Mouse (Mus musculus): ENCODE data around the gene Nhsl2. TPM values are rescaled to one million over a fixed set of nuclear protein-coding genes. Genes with fewer than 3 reads are reported as not detected.

Nhsl2 gene
- total RNA-seq, 2 experiments from 2014 or later: 9.2 to 11.4 TPM

DNA sequence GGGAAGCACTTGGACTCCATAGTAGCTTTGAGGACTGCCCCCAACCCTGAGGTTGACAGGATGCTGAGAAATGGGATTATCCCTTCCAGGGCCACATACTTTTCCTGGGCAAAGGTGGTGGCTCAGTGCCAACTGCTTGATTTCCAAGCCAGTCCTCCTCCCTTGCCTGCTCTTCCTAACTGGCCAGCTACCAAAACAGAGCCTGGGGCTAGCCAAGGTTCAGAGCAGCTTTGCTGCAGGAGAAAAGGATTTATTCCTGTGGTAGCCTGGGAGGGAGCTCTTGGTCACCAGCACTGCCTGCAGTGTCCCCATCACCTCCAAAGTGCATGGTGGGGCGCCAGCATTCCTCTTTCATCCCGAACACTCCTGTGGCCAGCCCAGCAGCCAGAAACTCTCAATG, 188.3 kb downstream of the Nhsl2 start:
- DNase-seq (ENCODE audit: low spot score in 2 of 2): no peak

DNA sequence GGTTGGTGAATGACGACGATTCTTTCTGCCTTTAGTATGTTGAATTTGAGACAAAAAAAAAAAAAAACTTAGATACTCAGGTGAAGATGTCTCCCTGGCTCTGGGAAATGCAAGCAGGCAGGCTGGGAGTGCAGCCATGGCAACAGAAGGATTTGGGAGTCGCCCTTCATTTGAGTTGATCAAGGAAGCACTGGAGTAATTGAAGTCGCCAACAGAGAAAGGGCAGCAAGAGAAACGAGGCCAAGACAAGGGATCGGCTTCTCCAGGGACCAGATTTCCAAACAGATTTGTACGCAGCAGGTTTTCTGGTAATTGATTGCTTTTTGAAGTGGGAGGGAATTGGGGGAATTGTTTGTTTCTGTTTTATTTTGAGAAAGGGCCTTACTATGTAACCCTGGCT, 192.4 kb downstream of the Nhsl2 start:
- no peak for DNase-seq (ENCODE audit: low spot score in 2 of 2)

DNA sequence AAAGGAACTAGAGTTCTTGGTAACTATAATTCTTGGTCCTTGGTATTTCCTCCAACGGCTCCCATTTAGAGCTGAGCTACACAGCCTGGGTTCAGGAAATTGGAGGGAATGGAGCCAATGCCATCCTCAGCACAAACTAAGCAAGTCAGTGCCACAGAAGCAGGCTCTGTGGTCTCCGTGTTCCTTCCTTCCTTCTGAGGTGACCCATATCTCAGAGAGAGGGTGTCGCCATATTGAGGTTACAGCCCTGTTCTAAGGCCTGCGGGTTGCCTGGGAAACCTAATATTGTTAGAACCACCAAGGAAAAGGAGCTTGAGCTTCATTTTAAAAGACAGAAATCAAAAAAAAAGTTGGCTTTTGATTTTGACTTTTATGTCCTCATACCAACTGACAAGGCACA, 193.2 kb downstream of the Nhsl2 start:
- DNase-seq (ENCODE audit: low spot score in 2 of 2): no peak

DNA sequence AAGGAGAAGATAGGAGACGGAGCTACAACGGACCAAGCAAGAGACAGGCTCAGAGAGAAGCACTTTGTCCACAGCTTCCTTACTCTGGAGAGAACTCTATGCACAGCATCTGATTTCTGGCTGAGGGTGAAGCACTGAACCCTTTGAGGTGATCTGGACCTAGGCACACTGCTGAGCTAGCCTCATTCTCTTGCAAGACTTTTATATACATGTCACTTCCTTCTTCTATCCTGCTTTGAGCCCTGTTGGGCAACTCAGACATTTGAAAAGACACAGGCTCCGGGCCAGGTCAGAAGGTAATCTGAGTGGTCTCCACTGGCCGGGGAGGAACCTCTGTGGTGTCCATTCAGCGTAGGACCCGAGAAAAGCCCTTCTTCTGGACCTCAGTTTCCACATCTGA, 201.4 kb downstream of the Nhsl2 start:
- no peak for DNase-seq (ENCODE audit: low spot score in 2 of 2)

DNA sequence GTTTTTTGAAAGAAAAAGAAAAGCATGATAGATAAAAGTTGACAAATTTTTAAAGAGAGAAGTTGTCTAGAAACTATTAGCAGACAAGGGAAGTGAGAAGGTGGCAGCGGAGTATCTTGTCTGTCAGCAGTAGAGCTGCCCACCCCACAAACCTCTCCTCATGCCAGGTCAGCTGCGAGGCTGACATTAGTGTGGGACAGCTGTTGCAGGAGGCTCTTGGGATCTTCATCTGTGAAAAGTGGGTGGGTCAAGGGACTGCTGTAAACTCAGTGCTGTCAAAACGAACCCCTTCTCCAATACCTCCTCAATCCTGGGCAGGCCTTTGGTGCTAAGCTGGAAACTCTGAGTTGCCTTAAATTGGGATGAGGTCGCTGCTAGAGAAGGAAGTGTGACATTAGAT, 202.0 kb downstream of the Nhsl2 start:
- DNase-seq (ENCODE audit: low spot score in 2 of 2): no peak

DNA sequence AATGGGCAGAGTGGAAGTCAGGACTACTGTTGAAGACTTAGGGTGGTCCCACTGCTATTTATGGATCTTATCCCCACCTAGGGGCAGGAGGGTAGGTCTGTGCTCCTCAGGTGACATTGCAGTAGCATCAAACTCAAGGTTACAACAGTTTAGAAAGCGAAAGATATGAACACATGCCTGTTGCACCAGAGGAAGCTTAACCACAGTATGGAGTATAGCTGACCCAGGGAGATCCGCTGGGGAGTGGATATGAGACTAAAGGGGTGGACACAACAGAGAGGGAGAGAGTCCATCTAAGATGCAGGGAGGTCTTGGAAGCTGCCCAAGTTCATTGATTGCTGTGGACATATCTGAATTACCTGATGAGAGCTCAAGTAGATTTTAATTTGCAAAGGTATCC, 204.2 kb downstream of the Nhsl2 start:
- no peak for DNase-seq (ENCODE audit: low spot score in 2 of 2)

DNA sequence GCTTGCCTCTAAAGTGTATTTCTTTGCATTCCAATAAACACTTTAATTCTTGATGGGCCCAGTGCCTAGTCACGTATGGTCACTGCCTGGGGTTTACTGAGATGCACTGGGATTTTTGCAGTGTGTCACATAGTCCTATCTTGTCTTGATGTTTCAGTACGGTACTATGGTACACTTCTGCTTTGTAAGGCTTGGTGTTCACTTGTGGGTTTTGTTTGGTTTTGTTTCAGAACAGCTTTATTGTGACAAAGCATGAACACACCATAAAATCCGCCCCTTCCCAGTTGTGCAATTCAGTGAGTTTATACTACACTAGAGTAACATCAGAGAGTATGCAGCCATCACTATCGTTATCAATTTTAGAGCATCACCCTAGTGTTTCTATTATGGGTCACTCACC, 204.8 kb downstream of the Nhsl2 start:
- DNase-seq (ENCODE audit: low spot score in 2 of 2): no peak

DNA sequence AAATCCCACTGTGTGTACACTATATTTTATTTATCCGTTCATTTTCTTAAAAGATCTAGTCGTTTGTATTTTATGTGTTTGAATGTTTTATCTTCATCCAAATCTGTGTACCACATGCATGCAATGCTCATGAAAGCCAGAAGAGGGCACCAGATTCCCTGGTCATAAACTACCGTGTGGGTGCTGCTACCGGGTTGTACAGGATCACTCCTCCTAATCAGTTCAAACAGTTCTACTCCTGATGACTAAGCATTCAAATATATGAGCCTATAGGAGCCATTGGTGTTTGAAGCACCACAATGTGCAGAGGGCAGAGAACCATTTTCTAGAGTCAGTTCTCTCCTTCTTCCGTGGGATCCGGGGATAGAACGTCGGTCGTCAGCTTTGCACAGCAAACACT, 210.3 kb downstream of the Nhsl2 start:
- DNase-seq (ENCODE audit: low spot score in 2 of 2): no peak

DNA sequence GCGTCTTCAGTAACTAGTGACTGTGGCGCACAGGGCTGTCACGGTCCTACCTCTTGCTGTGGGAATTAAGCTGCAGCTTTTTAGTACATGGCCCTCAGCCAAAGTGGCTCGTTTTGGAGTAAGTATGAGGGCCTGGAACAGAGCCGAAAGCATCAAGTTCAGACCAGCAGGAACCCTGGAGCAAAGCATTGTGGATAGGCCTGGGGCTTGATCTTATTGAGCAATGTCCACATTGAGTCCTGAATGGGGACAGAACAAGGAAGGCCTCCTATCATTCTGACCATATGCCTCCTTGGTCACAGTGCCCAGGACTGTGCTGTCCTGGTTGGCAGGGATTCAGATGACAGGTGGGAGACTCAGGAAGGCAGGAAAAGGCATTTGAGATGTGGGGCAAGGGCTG, 211.1 kb downstream of the Nhsl2 start:
- no peak for DNase-seq (ENCODE audit: low spot score in 2 of 2)

DNA sequence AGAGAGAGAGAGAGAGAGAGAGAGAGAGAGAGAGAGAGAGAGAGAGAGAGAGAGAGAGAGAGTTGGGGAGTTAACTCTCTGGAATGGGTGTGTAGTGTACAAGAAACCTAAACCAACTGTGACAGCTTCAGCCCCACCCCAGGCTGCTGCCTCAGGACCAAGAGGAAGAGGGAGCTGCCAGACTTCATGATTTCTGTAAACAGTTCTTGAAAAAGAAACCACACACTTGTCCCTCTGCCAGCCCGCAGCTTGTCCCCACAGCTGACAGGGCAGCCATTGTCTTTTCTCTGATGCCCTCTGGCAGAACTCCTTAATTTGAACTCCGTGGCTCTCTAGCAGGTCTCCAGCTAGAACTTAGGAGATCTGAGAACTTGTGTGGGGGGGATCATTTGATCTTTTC, 211.7 kb downstream of the Nhsl2 start:
- no peak for DNase-seq (ENCODE audit: low spot score in 2 of 2)

DNA sequence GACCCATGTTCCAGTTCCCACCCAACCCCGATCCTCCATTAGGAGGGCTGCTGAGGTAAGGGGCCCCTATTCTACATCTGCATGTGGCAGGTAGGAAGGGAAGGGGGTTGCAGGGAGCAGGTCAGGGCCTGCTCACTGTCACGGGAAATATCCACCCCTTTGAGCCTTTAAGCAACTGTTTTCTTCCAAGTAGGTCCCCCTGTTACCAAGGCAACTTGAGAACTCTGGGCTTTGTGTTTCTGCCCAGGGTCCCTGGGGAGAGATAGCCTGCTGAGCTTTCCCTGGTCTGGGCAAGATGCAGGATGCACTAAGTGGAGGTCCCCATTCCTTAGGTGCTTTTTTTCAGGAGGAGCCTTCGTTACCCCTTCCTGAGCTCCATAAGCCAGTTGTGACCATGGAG, 214.9 kb downstream of the Nhsl2 start:
- DNase-seq (ENCODE audit: low spot score in 2 of 2): no peak

DNA sequence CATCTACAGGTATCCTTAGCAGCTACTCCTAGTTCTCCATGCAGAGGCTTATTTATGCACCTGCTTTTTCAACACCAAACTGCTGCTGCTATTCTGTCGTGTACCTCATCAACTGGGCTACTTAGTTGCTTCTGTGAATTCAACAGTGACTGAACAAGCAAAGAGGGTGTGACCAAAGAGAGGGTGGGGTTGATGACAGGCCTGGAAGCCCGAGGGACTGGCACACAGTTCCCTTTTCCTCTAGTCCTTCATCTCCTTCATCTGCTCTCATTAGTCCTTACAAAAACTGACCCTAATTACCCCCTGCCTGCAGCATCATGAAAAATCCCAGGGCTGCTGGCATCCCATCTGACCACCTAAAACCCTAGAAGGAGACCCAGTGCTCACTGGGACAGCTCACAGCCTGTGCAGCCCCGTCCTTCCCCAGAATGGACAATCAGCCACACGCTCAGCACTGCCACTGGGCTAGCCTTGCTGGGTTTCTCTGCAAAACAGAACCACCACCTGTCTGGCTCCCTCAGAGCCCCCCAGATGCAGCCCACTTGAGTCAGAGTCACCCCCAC, 216.1 kb downstream of the Nhsl2 start:
- no peak for DNase-seq (ENCODE audit: low spot score in 2 of 2)

DNA sequence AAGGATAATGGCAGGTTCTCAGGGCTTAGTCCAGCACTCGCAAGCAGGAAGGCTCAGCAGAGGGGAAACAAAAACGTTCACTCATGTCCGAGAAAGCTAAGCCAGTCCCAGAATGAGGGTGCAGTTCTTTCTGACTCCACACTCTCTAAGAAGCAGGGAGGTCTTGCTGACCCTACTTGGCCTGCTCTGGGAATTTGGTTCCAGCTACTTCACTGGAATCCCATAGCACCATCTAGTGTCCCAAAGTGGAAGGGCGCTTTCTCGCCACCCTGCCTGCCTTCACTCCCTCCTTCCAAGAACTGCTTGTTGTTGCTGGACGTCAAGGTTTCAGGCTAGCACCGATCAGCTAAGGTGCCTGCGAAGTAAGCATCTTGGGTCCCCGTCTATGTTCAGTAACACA, 216.9 kb downstream of the Nhsl2 start:
- DNase-seq (ENCODE audit: low spot score in 2 of 2): peak in 1 of 2 experiments; percentile 8

DNA sequence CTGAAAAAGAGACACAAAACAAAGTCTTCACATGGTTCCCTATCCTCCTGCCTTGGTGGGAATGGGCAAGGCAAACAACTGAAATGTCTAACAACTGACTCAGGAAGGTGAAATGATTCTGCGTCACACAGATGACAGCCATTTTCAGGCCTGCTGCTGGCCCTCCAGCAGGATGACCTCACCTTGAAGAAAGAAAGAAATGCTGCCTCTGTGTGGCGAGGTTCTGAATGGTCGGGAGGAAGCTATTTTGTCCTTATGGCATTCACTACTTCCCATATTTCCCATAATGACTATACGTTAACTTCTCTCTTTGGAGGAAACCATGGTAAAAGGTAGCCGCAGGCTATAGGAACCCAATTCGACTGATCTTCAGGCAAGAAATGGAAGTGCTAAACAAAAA, 217.9 kb downstream of the Nhsl2 start:
- DNase-seq (ENCODE audit: low spot score in 2 of 2): no peak

DNA sequence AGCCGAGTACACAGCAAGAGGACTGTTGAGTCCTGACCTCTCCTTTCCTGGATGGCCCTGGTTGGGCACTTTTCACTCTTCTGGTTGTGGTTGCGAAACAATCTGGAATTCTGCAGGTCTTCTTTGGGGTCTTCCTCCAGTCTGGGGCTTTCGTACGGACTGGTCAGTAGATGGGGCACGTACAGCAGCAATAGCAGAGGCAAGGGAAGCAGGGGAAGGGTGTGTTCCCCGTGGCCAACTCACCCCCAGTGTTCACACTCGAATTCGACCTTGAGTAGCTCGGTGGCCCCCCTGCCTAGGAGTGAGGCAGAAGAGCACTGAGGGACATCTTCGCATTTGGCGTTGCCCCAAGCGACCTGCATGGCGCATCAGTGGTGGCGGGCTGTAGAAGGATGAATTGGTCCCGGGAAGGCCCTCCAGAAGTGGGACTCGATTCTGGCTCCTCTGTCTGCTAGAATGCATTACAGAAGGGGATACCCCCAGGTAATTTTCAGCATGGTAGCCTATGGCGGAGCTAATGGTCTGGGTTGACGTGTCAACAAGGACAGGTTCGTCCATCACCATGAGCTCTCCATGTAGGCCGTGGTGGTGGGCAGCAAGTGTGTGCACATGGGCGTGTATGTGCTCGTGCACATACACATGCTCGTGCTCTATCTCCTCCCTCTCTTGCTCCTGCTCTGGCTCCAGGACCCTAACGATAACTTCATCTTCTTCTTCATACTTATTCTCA, 219.8 kb downstream of the Nhsl2 start:
- DNase-seq (ENCODE audit: low spot score in 2 of 2): no peak

DNA sequence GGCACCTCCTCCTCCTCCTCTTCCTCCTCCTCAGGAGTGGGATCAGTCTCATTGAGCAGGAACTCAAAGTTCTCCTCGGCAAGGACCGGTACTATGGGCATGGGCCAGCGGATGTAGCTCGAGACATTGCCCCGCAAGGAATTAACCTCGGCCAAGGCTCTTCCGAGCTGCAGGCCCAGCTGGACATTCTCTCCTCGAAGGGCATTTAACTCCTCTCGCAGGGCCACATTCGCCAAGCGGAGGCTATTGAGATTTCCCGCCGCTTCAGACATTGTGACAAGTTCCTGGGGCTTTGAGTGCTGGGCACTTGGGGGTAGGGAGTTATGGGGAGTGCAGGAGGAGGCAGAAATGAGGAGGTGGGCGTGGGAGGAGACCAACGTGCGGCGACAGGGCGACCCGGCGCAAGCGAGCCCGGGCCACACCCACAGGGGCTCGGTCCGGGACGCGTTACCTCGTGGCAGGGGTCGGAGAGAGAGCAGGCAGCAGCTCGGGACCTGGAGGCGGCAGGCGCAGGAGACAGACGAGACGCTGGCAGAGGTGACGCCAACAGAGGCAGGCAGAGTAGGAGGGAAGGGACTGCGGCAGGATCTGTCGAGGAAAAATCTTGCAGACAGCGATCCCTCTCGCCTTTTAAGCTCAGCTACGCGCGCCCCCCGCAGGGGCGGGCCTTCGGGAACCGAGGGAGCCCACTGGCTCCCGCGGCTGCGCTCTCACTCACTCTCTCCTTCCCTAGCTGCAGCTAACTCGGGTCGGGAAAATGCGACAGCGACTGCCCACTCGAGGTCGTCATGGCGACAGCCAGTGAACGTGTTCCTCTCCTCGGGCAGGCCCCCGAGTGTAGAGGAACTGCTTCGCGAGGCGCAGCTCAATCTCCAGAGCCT, 221.6 kb downstream of the Nhsl2 start, which contains the start of gene Rtl5:
TSS of gene Rtl5 (minus strand) at position 714 of the 881 bp plus-strand sequence.
- peak; percentile 24 to 40 for DNase-seq (ENCODE audit: low spot score in 2 of 2)

DNA sequence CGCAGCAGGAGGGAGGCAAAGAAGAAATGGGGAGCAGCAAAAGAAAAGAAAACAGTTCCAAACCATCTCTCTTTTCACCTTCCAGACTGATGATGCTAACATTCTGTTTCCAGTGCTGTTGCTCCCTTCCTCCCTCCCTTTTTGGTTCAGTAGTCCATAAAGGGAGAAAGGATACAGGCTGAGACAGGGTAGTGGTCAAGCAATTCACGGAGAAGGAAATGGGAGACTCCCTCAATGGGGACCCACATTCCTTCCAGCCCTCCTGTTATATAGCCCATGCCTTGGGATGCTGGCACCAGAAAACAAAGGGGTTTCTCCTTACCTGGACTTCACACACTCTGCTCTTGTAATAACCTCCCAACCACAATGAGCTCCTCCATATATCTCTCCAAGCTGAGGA, 222.3 kb downstream of the Nhsl2 start:
- DNase-seq (ENCODE audit: low spot score in 2 of 2): no peak

DNA sequence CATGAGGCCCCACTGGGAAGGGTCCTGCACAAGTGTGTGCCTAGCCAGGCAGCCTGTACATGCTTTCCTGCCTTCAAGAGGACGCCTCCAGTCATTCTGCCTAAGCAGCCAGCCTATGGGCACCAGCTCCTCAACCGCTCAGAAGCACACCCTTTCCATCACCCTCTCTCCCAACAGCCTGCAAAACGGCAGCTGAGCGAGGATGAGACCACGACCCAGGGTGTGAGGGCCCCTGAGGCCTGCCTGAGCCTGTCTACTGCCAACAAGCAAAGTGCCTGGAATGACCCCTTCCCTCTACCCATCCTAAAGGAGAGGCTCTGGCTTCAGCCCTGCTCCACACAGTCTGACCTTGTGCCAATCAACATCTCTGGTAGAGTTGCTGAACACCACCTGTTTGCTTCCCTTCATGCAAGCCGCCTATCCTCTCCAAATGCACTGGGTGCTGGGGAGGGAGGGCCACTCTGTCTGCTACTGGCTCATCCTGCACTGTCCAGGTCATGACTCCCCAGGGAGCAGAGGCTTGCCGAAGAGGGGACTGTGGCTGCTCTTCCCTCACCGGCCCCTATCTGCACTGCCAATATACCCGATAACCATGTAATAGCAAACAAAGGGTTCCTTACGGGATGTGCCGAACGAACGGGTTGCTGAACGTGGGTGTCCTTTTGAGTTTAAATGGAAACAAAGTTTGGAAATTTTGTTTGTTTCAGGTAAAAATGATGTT, 224.6 kb downstream of the Nhsl2 start:
- no peak for DNase-seq (ENCODE audit: low spot score in 2 of 2)

DNA sequence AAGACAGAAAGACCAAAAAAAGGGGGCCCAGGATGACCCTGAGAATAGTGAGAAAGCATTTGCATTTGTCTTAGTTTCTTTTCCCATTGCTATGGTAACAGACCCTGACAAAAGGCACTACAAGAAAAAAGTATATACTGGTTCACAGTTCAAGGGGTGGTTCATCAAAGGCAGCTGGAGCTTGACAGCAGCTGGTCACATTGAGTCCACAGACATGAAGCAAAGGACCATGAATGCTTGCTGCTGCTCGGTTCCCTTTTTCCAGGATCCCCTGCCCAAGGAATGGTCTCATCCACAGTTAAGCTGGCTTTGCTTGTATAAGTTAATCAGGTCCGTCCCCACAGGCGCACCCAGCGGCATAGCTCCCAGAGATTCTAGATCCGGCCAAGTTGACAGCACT, 225.2 kb downstream of the Nhsl2 start:
- DNase-seq (ENCODE audit: low spot score in 2 of 2): no peak

DNA sequence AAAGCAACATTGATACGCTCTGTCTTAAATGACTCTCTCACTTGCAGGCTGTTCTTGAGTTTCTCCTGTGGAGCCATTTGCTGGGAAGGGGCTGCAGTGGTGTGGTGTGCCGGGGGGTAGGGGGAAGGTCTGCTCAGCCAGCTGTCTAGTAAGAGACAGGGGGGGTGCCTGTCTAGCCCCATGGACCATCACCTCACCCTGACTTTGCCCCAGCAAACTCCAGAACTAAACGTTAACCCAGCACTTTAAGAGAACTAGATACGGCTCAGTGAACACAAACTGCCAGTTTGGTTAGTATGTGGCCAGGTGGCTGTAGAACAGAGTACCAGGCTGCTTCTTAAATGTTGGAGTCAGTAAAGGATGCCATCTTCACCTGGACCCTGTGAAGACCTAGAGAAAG, 226.0 kb downstream of the Nhsl2 start:
- no peak for DNase-seq (ENCODE audit: low spot score in 2 of 2)

DNA sequence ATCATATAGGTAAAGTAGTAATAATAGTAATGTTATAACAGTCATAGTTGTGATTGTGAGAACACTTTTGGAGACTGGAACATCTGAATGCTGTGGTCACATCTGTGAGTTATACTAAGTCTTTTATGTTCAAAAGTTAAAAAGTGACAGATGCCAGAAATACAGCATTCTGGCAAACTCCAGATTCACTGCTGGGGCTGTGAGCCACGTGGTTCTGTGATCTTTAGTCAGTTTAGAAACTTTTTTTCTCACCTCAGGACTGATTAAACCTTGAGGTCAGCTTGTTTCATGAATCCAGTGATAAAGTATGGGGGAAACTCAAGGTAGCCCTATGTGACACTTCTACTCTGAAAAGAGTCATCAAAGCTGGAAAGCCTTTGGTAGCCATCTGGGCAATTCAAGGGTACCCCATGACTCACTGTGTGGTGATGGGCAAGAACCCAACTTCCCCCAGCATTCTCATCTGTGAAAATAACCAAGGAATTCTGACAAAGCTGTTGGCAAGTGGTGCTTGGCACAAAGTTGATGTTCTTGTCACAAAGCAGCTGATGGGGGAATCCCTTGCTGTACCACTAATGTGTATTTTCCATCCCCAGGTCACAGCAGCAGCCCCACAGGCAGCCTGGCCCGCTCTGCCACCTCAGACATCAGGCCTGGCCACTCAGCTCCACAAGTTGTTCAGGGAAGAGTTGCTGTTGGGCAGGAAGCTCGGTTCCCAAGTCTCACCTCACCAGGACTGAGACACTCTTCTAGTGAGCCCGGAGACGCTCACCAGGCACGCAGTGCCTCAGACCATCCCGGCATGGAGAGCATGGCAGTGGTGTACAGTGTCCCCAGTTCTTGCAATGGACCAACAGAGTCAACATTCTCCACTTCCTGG, 227.9 kb downstream of the Nhsl2 start:
- no peak for DNase-seq (ENCODE audit: low spot score in 2 of 2)

All from adrenal gland, postnatal 4 days (tissue).